Mouse (Mus musculus): Measurements from ENCODE around the gene Ovca2.

- no peak for TF ChIP-seq CTCF (IDR thresholded peaks at IDR 0.05; ENCODE audit: insufficient read depth, low read length)
- TF ChIP-seq POLR2A (IDR thresholded peaks at IDR 0.05; ENCODE audit: borderline replicate concordance, extremely low read depth, low read depth, low read length), result no peak
Measured at GRCm38 (mm10) chr11:75148332-75149035, 30.2 kb downstream of the Ovca2 start.

Measured in lung, adult 2 months (tissue).